Mouse (Mus musculus) lung, postnatal 10 days (tissue): ENCODE results near the gene Slc22a16.
"Not testable (repeated sequence)": the region's sequence is repeated elsewhere in the genome, so short reads cannot be mapped to it uniquely, and the experiment has no call there.

Experiments used
- DNase-seq: peaks from one replicate; pipeline ENCODE4 v3.0.0; 2021

Gene Slc22a16

DNA sequence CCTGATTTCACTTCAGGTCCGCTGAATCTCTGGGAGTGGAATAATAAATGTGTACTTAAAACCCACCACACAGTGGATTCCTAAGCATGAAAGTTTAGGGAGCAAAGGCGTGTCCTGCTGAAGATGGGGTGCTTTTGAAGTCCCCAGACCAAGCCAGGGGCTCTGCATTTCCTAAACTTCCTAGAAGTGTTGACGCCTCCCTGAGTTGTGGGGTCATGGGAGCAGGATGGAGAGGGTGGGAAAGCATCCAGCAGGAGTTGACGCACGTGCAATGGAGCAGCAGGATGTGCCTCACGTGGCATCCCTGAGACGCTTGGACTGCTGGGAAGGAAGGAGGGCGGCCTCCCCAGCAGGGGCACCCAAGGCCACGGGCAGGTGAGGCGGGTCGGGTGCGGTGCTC, at the start of gene Slc22a16:
Gene Slc22a16 (plus strand): TSS at position 301 of the 400 bp plus-strand sequence.
- DNase-seq, result no peak

DNA sequence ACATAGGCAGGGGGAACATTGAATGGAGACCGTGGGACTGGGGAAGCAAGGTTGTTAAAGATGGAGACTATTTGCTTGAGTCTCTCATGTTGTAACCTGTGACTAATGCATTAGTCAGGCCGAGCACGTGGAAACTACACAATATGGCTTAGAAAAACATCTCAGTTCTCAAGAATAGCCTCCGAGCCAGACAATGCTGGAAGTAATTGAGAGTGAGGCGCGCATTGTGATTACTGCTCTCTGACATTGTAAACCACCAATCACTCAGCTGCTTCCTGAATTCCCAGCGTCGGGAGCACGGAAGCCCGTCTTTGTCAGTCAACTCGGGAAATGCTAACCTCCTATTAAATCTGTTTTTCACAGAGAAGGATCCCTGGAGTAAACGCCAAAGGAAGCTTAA, 48.6 kb upstream of the Slc22a16 start:
- peak; percentile 42 for DNase-seq

- DNase-seq, result peak; percentile 46
These were observed 46.7 kb upstream of the Slc22a16 start for GRCm38 (mm10) chr10:40523312-40523975.

DNA sequence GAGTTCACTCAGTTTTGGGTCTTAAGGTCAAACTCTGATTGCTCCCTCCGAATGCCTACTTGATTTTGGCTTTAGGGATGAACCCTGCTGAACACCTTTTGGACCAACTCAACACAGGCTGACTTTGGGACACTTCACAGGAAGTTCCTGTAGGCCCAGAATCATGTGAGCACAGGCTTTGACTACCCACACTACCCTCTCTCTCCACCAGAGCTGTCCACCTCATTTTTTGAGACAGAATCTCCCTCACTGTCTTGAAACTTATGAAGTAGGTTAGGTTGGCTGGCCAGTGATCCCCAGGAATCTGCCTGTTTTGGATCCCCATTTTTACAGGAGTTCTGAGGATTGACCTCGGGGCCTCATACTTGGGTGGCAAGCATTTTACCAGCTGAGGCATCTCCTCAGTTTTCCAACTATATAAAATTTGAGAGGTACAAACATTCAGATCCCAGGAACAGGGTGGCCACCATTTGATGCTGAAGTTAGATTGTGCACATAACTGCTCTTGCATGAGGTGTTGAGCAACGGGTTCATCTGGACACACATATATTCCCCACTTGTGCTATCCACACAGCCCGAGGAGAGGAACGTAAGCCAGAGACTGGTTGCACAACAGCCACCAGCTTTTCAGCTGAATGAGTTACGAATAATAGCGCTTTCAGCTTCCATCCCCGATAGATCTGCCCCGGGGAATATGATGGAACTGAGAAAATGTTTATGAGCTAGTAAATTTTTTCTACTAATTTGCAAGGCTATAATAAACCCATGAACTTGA, 45.9 kb upstream of the Slc22a16 start:
- DNase-seq, result peak; percentile 15

DNA sequence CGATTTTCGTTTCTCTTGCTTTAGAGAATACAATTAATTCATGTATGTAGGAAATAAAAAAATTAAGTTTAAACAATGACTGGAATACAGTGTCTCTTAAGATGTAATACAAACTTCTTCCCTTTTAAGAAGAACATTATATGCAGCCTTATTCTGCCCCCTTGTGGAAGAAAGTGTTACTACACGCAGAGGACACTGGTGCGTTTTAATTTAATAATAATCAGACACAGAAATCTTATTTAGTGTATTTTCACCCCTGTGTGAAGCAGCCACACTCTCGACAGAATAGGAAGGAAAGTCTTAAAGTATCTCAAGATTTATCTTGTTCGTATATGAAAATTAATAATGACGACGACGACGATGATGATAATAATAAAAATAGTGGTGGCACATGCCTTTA, 45.1 kb upstream of the Slc22a16 start:
- DNase-seq, result peak; percentile 81

GRCm38 (mm10) chr10:40525616-40526155, 44.5 kb upstream of the Slc22a16 start:
- DNase-seq, result peak; percentile 1

DNA sequence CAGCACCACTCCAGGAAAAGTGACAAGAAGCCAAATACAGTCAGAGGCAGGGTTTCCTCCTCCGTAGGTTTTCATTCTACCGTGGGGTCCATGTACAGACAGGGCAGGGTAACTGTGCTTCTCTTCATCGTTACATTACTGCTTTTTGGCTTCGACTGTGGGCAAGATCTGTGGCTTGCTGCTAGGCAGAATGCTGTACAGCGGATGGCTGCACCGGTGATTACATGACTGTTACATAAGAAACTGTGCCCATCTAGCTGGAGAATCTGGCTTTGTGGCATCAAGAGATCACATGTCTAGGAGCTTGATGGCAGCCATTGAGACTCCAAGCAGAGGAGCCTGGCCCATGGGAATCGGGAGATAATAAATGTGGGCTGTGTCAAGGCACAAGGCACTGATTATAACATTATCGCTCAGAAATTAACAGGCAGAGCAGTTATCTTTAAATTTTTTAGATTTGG, 43.8 kb upstream of the Slc22a16 start:
- peak; percentile 3 for DNase-seq

DNA sequence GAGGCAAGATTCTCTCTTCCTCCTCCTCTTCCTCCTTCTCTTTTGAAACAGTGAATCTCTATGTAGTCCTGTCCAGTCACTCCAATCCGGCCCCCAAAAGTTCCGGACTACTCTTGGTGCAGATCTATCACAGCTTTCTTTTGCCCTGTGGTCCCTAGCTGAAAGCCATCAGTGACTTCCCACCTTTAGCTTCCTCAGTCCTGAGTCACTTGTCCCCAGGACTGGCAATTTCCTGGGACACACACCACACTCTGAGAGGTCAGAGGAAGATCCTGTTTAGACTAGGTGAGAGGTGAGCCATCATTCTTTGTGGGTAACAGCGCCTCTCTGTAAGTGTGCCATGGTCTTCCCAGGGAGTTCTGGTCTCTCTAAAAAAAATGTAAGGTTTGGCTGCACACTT, 43.1 kb upstream of the Slc22a16 start:
- DNase-seq, result peak; percentile 1

- DNase-seq, result peak; percentile 24
These were observed 42.6 kb upstream of the Slc22a16 start for GRCm38 (mm10) chr10:40527573-40527972.

DNA sequence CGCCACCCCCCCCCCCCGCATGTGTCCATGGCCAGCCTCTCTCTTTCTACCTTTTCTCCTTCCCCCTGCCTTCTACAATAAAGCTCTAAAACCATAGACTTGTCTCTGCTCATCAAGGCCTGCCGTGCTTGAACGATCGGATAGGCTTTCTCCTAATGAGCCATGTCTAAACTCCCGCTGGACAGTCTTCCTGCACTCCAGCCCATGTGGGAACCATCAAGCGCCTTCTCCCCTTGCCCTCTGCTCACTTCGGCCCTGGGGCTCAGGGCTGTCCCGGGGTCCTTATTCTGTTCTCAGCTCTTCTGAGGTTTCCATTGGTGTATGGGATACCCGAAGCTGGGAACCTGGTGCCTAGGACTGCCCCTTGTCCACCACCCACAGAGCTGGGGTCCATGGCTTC, 41.5 kb upstream of the Slc22a16 start:
- no peak for DNase-seq

DNA sequence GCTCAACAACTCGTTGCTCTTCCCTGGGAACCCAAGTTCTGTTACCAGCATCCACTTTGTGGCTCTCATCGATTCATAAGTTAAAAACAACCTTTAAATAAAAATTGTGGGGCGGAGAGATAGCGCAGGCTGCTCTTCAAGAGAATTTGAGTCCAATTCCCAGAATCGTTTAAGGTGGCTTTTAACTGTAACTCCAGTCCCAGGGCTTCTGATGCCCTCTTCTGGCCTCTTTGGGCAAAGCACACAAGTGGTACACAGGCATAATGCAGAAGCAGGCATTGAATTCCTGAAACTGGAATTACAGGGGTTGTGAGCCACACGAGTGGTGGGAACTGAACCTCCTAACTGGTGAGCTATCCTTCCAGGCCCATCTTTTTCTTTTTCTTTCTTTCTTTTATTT, 40.5 kb upstream of the Slc22a16 start:
- DNase-seq, result peak; percentile 76

GRCm38 (mm10) chr10:40530661-40531060, 39.5 kb upstream of the Slc22a16 start:
- no peak for DNase-seq

DNA sequence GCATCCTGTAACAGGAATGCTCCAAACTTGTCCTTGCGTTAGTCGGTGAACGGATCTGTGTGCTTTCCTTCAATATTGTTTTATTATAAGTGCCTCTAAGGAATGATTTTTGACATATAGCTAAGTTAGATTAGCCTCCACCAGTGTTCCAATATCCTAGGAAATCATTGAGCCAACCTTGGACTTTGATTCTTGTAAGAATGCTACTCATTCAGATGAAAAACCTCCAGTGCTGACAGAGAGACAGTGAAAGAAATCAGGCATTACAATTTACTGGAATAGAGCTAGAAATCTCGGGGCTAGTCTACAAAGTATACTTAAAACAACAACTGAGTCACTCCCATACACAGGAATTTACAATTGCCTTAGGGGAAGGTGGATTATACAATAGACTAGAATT, 37.5 kb upstream of the Slc22a16 start:
- not testable (repeated sequence) for DNase-seq

GRCm38 (mm10) chr10:40541351-40541750, 28.8 kb upstream of the Slc22a16 start:
- no peak for DNase-seq

GRCm38 (mm10) chr10:40549317-40549716, 20.8 kb upstream of the Slc22a16 start:
- no peak for DNase-seq

- DNase-seq, result no peak
These were observed 18.3 kb upstream of the Slc22a16 start for GRCm38 (mm10) chr10:40551801-40552200.

- not testable (repeated sequence) for DNase-seq
These were observed 4.4 kb upstream of the Slc22a16 start for GRCm38 (mm10) chr10:40565695-40566094.

GRCm38 (mm10) chr10:40575912-40576634, 5.9 kb downstream of the Slc22a16 start:
- no peak for DNase-seq

DNA sequence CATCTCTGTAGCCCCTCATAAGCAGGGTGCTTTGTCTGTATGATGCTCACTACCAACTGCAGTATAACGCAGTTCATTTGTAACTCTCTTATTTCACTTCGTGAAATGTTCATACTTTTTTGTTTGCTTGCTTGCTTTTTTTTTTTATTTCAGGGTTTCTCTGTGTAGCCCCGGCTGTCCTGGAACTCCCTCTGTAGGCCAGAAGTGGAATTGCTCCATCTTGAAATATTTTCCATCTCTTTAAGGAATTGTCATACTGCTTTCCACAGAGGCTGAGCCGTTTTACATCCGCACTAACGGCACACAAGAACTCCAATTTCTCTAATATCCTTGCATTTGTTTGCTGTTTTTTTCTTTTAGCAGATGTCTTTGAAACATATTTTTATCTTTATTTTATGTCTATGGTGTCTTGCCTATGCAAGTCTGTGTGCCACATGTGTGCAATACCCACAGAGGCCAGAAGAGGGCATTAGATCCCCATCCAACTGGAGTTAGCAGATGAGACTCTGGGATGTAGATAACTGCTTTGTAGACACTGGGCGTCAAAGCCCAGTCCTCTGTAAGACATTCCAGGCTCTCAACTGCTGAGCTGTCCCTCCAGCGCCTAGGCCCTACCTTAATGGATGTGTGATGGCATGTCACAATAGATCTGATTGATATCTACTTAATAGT, 13.6 kb downstream of the Slc22a16 start:
- DNase-seq, result peak; percentile 10

GRCm38 (mm10) chr10:40592186-40592585, 22.1 kb downstream of the Slc22a16 start:
- peak; percentile 6 for DNase-seq

GRCm38 (mm10) chr10:40597177-40597576, 27.0 kb downstream of the Slc22a16 start:
- DNase-seq, result peak; percentile 20

- no peak for DNase-seq
These were observed 34.7 kb downstream of the Slc22a16 start for GRCm38 (mm10) chr10:40604706-40605394.
